Mouse (Mus musculus) lung, embryonic 15.5 days (tissue): ENCODE results near the gene Maff. TPM values are rescaled to one million over a fixed set of nuclear protein-coding genes. Genes with fewer than 3 reads are reported as not detected.
A peak's percentile ranks its signal among the peaks of the same experiment; 100 is the strongest.

Source experiments
- ATAC-seq: fragments of 200-750 bp; cut with Nextera tagmentation; 2 replicates; pipeline ENCODE4 v1.8.0; 2017; ENCODE audit warnings: moderate number of reproducible peaks, borderline replicate concordance; ENCODE audit not compliant: low FRiP score, low TSS enrichment; ENCODE audit errors: extremely low read depth
- H3K27ac ChIP-seq: fragments of 300-500 bp; sonication (generic); 2 replicates; pipeline ENCODE4 v1.5.1; 2015; ENCODE audit warnings: moderate library complexity, mild to moderate bottlenecking, inconsistent platforms
- H3K27me3 ChIP-seq: fragments of 300-500 bp; sonication (generic); 2 replicates; pipeline ENCODE4 v1.6.1; 2015; ENCODE audit warnings: inconsistent platforms
- H3K36me3 ChIP-seq: fragments of 300-500 bp; sonication (generic); 2 replicates; pipeline ENCODE4 v1.6.1; 2015; ENCODE audit warnings: inconsistent platforms
- H3K4me1 ChIP-seq: fragments of 300-500 bp; sonication (generic); 2 replicates; pipeline ENCODE4 v1.6.1; 2015; ENCODE audit warnings: inconsistent platforms
- H3K4me2 ChIP-seq: fragments of 300-500 bp; sonication (generic); 2 replicates; pipeline ENCODE4 v1.6.1; 2015; ENCODE audit warnings: inconsistent platforms, mild to moderate bottlenecking, moderate library complexity
- H3K4me3 ChIP-seq: fragments of 300-500 bp; sonication (generic); 2 replicates; pipeline ENCODE4 v1.5.1; 2015; ENCODE audit warnings: mild to moderate bottlenecking, inconsistent platforms
- H3K9ac ChIP-seq: fragments of 300-500 bp; sonication (generic); 2 replicates; pipeline ENCODE4 v1.6.1; 2015; ENCODE audit warnings: inconsistent platforms
- H3K9me3 ChIP-seq: fragments of 300-500 bp; sonication (generic); 2 replicates; pipeline ENCODE4 v1.6.1; 2016; ENCODE audit warnings: inconsistent platforms
- WGBS: fragments of 180-500 bp; shearing (Covaris S2); methylation state at CpG from one replicate; pipeline ENCODE4 v1.1.7; 2015; 5-methylcytosine and 5-hydroxymethylcytosine counted together
- polyA plus RNA-seq: library from polyadenylated mRNA; unstranded; fragments of >200 nt; fragmentation: Nextera tagmentation; extraction: Ambion mirVana; gene quantifications from 2 replicates; pipeline ENCODE4 v1.2.1, GENCODE M21; 2015

Gene Maff
- polyA plus RNA-seq, 1 experiment from 2014 or later, result 4.8 TPM

DNA sequence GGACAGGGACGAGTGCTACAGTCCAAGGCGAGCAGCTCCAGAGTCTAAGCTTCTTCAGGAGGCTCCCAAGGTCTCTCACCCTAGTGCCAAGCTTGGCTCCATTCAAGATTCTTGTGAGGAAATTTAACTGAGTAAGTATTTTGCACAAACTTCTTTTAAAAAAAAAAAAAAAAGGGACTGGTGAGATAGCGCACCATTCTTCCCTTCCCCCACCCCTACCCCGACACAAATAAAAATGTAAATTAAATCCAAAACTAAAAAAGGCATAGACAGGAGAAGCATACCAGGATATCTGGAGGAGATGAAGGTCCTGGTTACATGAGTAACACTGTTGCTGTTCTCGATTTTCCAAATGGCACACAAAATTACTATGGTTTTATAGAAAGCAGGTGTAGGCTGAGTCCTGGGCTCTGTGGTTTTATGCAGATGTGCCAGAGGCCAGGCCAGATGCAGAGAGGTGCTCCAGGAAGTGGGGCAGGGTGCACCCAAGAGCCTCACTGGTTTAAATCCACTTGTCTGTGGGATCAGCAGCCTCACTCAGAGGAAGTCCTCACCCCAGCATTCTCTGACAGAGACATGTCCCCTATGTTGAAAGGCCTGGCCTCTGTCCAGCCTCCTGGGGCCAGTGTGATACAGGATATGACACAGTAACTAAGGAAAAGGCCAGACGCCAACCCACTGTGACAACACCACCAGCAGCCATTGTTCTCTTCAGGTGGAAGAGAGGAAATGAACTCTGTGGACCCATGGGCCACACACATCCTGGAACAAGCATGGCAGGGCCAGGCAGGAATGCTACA, 23.2 kb upstream of the Maff start:
- Histone ChIP-seq H3K9ac (no peak overlapping the region), H3K4me3 (no peak overlapping the region), H3K9me3 (no peaks in the 10 kb centered on the region), H3K36me3 (no peaks in the 10 kb centered on the region), H3K4me1 (peaks cover 58% of the 10 kb centered on the region), H3K27ac (peak overlapping the region; percentile 80), H3K4me2 (0 out of 2 replicates have a peak overlapping the region, but pooled peaks have one; percentile 1), H3K27me3 (no peaks in the 10 kb centered on the region)
- 53% methylated on average over 6 of the region's 6 CpGs for WGBS
- ATAC-seq, result peak; percentile 7; the same call in 1 of the 2 replicates

DNA sequence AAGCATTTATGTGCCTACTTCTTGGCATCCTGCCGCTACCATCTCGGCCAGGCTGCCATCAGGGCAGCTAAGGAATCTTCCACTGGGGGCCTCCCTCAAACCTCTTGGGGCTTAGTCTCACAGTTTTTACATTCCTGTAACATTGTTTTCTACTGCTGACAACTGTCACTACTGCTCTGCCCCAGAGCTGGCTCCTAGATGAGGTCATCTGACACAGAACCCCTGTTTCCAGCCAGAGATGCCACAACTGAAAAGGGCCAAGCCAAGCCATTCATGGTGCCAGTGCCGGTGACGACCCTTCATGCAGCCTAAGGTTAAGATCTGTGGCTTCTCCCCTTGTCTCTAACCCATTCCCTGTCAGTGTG, 22.6 kb upstream of the Maff start:
- no peak for ATAC-seq
- Histone ChIP-seq H3K27ac (peak overlapping the region; percentile 80), H3K27me3 (no peaks in the 10 kb centered on the region), H3K36me3 (no peaks in the 10 kb centered on the region), H3K9me3 (no peaks in the 10 kb centered on the region), H3K4me3 (no peak overlapping the region), H3K4me1 (peaks cover 58% of the 10 kb centered on the region), H3K4me2 (no peak overlapping the region), H3K9ac (no peak overlapping the region)
- WGBS, result 61% methylated on average over 4 of the region's 4 CpGs

DNA sequence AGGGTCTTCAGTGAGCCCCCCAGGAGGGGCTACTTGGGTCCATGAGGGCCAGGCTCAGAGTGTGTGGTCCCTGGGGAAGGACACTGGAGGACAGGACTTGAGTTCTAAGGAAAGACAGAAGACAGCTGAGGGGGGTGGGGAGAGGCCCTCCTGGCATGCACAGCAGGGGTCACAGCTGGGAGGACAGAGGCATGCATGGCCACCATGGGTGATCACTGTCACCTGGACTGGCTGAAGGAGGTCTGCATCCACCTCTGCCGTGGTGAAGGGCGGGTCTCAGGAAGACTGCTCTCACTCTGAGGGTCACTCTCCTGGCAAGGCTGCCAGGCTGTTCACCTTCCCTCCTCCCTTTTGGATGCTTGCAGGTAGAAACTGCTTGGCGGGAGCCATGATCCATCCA, 22.0 kb upstream of the Maff start:
- H3K36me3 ChIP-seq, result no peaks in the 10 kb centered on the region
- WGBS, result 70% methylated on average over 3 of the region's 3 CpGs
- peak overlapping the region; percentile 80 for H3K27ac ChIP-seq
- peaks cover 58% of the 10 kb centered on the region for H3K4me1 ChIP-seq
- ATAC-seq, result no peak
- no peaks in the 10 kb centered on the region for H3K9me3 ChIP-seq
- H3K27me3 ChIP-seq, result no peaks in the 10 kb centered on the region
- no peak overlapping the region for H3K4me2 ChIP-seq
- H3K4me3 ChIP-seq, result no peak overlapping the region
- H3K9ac ChIP-seq, result no peak overlapping the region

DNA sequence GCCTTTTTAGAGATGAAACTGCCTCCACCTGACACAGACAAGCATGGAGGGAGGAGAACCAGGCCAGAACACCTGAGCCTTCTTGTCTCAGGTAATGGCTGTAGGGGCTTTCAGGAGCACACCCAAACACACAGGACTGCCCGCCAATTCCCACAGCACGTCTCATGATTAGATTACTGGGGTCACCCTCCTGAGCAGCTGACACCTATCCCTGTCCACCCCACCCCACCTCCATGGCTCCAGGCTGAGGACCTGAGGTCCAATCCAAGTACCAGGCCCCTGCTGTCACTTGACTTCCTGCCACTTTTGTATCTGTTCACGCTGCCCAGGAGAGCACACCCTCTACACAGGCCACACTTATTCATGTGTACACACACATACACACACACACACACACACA, 20.7 kb upstream of the Maff start:
- 44% methylated on average over 3 of the region's 3 CpGs for WGBS
- no peak overlapping the region for H3K9ac ChIP-seq
- ATAC-seq, result no peak
- H3K4me3 ChIP-seq, result no peak overlapping the region
- H3K9me3 ChIP-seq, result no peaks in the 10 kb centered on the region
- no peaks in the 10 kb centered on the region for H3K36me3 ChIP-seq
- H3K27me3 ChIP-seq, result no peaks in the 10 kb centered on the region
- H3K4me2 ChIP-seq, result peak overlapping the region; percentile 83; the same call in 1 of the 2 replicates
- peak overlapping the region; percentile 97 for H3K27ac ChIP-seq
- peaks cover 64% of the 10 kb centered on the region for H3K4me1 ChIP-seq

DNA sequence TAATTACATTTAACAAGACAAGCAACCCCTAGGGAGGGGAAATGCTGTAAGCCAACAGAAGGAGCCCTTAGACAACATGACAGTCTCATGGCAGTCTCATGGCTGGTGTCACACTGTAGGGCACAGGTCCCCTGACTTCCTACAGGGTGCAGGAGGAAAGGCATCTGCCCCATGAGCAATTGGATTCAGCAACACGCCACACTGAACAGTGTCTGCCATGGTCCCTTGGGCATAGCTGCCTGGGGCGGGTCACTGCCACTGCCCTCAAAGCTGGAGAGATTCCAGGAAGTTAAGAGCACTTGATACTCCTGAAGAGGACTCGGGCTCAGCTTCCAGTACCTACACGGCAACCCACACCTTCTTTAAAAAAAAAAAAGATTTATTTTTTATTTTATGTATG, 20.2 kb upstream of the Maff start:
- Histone ChIP-seq H3K27ac (peak overlapping the region; percentile 97), H3K4me2 (peak overlapping the region; percentile 83), H3K9ac (no peak overlapping the region), H3K27me3 (no peaks in the 10 kb centered on the region), H3K4me3 (peak overlapping the region; percentile 59; the same call in 1 of the 2 replicates), H3K36me3 (no peaks in the 10 kb centered on the region), H3K4me1 (peaks cover 64% of the 10 kb centered on the region), H3K9me3 (no peaks in the 10 kb centered on the region)
- 50% methylated on average over 4 of the region's 4 CpGs for WGBS
- no peak for ATAC-seq

DNA sequence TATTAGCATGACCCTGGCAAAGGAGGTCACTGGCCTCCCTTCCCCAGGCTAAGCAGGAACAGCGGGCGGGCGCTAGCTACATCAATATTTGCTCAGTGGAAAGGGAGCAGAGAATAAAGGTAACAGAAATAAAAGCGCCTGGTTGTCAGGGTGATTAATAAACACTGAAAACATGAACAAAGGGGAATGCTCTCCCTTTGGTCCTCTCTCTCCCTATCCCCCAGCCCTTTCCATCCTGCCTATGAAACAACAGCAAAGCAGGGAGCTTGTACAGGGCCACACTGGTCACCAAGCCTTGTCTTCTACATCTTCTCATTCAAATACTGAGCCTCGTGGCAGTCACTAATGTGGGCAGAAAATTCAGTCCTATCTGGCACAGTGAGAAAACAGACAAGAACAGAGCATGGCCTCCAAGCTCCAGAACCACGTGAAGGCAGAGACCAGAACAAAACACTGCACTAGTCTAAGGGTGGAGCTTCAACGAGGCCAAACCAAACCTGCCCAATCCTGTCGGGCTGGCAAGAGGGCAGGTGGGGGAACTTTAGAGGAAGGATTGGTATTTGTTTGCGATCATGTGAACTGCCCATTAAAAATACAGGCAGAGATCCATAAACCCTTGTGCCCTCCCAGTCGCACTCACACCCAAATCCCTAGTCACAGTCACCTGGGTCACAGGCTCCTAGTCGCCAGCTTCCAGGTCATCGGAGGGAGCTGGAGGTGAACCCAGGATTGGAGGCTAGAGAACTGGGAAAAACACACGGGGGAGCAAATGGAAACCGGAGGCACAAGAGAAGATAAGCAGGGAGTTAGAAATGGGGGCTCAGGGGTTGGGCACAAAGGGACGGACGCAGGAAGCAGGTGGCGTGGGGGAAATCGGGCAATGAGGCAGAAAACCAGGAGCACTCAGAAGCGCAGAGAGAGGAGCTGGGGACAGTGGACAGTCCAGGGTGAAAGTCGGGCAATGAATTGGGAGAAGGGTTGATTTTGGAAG, 19.2 kb upstream of the Maff start:
- Histone ChIP-seq H3K27me3 (no peaks in the 10 kb centered on the region), H3K4me3 (peak overlapping the region; percentile 59), H3K27ac (peak overlapping the region; percentile 97), H3K4me1 (peaks cover 61% of the 10 kb centered on the region), H3K4me2 (peak overlapping the region; percentile 83), H3K9me3 (no peaks in the 10 kb centered on the region), H3K36me3 (no peaks in the 10 kb centered on the region), H3K9ac (peak overlapping the region; percentile 64)
- WGBS, result 9% methylated on average over 20 of the region's 20 CpGs
- ATAC-seq, result no peak; the same call in 1 of the 2 replicates

DNA sequence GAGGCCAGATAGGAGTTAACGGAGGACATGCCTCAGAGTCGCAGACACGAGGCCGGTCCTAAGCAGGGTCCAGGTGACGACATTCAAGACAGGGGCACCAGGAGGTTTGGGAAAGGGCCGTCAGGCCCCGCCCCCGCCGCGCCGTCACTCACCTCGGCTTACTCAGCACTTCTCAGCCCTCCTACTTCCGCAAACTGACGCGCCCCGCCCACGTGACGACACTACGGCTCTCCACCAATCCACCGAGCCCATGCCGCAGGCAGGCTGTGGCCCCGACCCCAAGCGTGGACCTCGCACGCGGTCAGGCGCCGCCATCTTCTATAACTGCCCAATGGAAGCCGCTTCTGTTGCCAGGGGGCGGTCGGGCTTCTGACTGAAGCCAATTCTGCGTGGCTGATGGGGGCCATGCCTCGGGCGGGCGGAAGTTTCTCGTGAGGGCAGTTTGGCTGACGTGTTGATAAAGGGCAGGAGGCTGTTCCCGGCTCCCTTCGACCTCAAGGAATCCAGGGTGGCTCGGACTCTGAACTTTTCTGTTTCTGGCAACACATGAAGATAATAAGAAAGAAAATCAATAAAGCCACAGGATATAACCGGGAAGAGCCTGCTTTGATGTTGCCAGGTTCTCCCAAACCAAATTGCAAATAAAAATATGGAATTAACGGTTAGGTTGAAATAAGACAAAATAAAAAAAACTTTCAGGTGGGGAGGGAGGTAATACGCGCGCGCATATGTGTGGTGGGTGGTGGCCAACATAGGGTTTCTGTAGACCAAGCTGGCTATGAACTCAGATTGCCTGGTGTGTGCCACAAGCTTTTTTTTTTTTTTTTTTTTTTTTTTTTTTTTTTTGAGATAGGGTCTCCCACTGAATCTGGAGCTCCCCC, 18.1 kb upstream of the Maff start, which contains the start of gene Pla2g6:
Pla2g6 (minus strand) TSS at position 333 of the 881 bp plus-strand sequence.
- H3K9ac ChIP-seq, result peak within 1 kb of the TSS; percentile 64
- peak within 1 kb of the TSS; percentile 83 for H3K4me2 ChIP-seq
- no peaks in the 10 kb centered on the region for H3K27me3 ChIP-seq
- peak within 1 kb of the TSS; percentile 97 for H3K27ac ChIP-seq
- no peaks in the 10 kb centered on the region for H3K9me3 ChIP-seq
- H3K4me1 ChIP-seq, result peaks cover 54% of the 10 kb centered on the region
- peak; percentile 95 for ATAC-seq
- no peaks in the 10 kb centered on the region for H3K36me3 ChIP-seq
- 4% methylated on average over 46 of the region's 46 CpGs for WGBS
- H3K4me3 ChIP-seq, result peak within 1 kb of the TSS; percentile 59

DNA sequence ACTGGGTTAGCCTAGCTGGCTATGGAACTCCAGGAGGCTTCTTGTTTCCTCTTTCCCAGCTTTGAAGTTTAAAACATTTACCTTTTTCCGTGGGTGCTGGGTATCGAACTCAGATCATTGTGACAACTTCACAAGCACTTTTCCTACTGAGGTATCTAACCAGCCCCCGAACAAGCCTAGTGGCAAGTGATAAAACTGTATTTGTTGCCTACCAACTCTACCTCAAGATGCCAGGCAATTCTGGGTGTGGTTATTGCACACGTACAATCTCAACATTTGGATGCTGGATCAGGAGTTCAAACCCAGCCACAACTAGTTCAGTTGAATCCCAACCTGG, 17.5 kb upstream of the Maff start:
- Histone ChIP-seq H3K9me3 (no peaks in the 10 kb centered on the region), H3K4me2 (peak overlapping the region; percentile 83), H3K36me3 (no peaks in the 10 kb centered on the region), H3K4me1 (peaks cover 51% of the 10 kb centered on the region), H3K4me3 (no peak overlapping the region), H3K27ac (peak overlapping the region; percentile 97; the same call in 1 of the 2 replicates), H3K9ac (no peak overlapping the region), H3K27me3 (no peaks in the 10 kb centered on the region)
- 87% methylated on average over 4 of the region's 4 CpGs for WGBS
- no peak for ATAC-seq

DNA sequence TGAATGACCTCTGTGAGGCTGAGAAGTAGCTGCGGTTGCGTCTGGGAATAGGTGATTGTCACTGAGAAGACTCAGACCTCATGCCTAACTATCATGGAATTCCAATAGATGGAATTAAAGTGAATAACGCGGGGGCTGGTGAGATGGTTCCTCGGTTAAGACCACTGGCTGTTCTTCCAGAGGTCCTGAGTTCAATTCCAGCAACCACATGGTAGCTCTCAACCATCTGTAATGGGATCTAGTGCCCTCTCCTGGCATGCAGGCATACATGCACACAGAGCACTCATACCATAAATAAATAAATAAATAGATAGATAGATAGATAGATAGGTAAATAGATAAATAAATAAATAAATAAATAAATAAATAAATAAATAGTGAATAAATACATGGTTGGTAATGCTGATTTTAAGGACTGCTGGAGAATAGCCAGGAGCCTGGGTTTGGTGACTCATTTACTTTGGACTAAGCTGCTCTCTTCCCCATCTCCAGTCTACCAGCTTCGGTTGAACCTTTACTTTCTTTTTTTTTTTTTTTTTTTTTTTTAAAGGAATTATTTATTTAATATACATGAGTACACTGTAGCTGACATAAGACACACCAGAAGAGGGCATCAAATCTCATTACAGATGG, 17.0 kb upstream of the Maff start:
- Histone ChIP-seq H3K36me3 (no peaks in the 10 kb centered on the region), H3K9ac (no peak overlapping the region), H3K27me3 (no peaks in the 10 kb centered on the region), H3K4me3 (no peak overlapping the region), H3K4me1 (peaks cover 46% of the 10 kb centered on the region), H3K9me3 (no peaks in the 10 kb centered on the region), H3K27ac (no peak overlapping the region), H3K4me2 (no peak overlapping the region)
- ATAC-seq, result no peak
- 90% methylated on average over 6 of the region's 6 CpGs for WGBS

DNA sequence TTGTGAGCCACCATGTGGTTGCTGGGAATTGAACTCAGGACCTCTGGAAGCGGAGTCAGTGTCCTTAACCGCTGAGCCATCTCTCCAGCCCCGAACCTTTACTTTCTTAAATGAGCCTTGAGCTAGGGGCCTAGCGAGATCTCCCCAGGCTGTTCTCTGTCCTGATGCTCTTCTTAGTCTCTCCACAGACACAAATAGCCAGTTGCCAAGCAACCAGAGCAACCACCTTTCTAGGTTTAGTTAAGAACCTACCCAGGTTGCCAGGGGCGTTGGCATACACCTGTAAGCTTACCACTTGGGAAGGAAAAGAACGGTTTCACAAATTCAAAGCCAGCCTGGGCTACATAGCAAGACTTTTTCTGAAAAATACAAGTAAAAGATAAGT, 16.4 kb upstream of the Maff start:
- Histone ChIP-seq H3K4me2 (no peak overlapping the region), H3K9ac (no peak overlapping the region), H3K9me3 (no peaks in the 10 kb centered on the region), H3K27me3 (no peaks in the 10 kb centered on the region), H3K4me1 (peaks cover 45% of the 10 kb centered on the region), H3K27ac (peak overlapping the region; percentile 64), H3K36me3 (no peaks in the 10 kb centered on the region), H3K4me3 (no peak overlapping the region)
- 78% methylated on average over 6 of the region's 6 CpGs for WGBS
- no peak for ATAC-seq

DNA sequence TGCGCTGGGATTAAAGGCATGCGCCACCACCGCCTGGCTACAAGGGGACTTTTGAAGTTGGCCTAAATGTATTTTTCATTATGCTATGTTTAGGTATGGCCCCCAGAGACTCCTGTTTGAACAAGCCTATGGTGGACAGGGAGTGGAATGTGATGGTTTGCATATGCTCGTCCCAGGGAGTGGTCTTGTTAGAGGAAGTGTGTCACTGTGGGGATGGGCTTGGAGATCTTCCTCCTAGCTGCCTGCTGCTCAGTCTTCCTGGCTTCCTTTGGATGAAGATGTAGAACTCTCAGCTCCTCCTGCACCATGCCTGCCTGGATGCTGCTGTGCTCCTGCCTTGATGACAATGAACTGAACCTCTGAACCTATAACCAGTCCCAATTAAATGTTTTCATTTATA, 15.9 kb upstream of the Maff start:
- 30% methylated on average over 4 of the region's 4 CpGs for WGBS
- Histone ChIP-seq H3K36me3 (no peaks in the 10 kb centered on the region), H3K4me2 (no peak overlapping the region), H3K4me3 (no peak overlapping the region), H3K9ac (no peak overlapping the region), H3K27ac (peak overlapping the region; percentile 64), H3K4me1 (peaks cover 40% of the 10 kb centered on the region), H3K9me3 (no peaks in the 10 kb centered on the region), H3K27me3 (no peaks in the 10 kb centered on the region)
- ATAC-seq, result no peak
